Mouse (Mus musculus): ENCODE measurements around the gene Ern1.

DNA sequence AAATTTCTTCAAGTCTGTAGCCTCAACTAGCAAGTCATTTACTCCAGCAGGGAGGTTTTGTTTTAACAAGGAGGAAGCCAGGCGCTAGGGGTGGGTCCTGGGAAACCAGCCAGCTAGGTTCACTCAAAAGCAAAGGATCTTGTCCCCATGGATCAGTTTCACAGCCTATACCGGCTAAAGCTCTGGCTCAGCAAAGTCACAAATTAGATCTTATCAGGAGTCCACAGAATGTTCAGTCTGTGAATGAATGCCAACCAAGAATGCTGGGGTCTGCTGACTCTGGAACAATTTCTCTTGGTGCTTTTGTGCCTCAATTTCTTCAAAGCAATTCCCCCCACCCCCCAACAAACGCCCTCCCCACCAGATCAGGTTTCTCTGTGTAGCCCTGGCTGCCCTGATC is 98.0 kb downstream of the Ern1 start:
- TF ChIP-seq CTCF (IDR thresholded peaks at IDR 0.05; ENCODE audit: borderline replicate concordance, extremely low read depth, insufficient read depth, insufficient read length) (no peak), POLR2A (IDR thresholded peaks at IDR 0.05; ENCODE audit: borderline replicate concordance, extremely low read depth, insufficient read depth, insufficient read length, poor library complexity, severe bottlenecking) (no peak)
